Mouse (Mus musculus): Measurements from ENCODE around the gene Rfx4.

Gene Rfx4

DNA sequence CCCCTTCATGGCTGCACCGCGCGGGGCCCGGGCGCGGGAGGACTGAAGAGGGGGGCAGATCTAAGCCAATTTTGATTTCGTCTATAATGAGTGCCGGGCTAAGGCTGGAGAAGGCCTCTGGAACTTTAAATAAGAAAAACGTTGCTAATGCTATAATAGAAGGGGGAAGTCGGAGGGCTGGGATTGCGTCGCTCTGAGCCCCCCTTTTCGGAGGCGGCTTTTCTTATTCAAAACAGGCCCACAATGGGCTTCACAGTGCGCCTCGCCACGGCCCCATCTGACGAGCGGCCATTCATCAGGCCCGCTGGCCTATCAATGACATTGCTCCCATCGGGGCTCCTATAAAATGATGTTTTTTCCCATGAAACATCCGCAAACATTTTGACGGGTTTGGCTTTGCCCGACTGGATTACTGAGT lies at the start of gene Rfx4:
Gene Rfx4, plus strand, starts transcription at position 277 of the 418 bp plus-strand sequence.
- no peak for DNase-seq (ENCODE audit: low spot score)

- DNase-seq (ENCODE audit: low spot score) = no peak
These were observed 49.3 kb upstream of the Rfx4 start for GRCm38 (mm10) chr10:84706543-84706942.

GRCm38 (mm10) chr10:84707226-84707625 lies 48.6 kb upstream of the Rfx4 start:
- DNase-seq (ENCODE audit: low spot score) = no peak

DNA sequence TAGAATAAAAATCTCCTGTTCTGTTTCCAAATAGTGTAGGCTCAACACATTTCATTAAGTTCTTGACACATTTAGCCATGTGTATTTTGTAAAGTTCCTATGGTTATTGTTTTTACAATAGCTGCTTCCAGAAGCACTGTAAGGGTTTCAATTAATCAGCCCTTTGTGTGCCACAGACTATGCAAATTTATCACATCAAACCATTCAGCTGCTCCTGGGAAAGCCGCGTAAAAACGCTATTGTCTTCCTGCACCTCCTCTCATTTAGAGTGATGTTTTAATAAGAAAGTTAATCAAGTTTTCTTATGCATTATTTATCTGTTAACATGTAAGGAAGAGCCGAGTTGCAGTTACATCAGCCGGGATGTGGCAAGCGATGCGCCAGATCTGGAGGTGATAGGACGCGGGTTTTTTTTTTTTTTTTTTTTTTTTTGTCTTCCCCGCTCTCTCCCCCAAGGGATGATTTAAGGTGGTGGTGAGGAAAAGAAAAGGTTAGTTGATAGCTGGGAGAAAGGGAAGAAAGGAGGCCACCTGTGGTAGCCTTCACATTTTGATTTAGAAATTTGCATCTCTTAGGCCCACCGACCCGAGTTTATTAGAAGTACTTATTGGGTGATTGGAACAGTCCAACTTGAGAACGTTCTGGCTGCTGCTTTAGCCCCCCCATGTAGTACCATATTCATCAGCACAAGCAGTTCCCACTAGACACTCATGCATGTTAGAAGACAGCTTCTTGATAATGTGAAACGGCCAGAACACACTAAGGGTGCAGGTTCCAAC lies 47.9 kb upstream of the Rfx4 start:
- DNase-seq (ENCODE audit: low spot score) = no peak

DNA sequence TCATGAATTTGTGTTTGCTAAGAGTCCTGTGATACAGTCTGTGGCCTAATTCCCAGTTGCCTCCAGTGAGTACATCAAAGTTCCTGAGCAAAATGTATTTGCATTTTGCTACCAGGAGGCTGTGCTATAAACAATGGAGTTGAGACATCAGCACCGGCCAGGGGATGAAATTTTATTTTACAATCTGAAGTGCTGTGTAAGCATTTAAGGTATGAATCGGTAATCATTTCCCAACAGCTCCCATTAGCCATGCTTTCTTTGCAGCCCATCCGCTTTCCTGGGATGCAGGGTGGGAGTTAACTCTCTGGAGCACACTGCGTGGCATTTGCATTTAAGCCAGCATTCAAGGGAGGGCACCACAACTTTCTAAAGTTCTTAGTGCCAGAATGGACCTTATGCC lies 45.7 kb upstream of the Rfx4 start:
- peak; percentile 14 for DNase-seq (ENCODE audit: low spot score)

GRCm38 (mm10) chr10:84710827-84711226 lies 45.0 kb upstream of the Rfx4 start:
- DNase-seq (ENCODE audit: low spot score) = no peak

DNA sequence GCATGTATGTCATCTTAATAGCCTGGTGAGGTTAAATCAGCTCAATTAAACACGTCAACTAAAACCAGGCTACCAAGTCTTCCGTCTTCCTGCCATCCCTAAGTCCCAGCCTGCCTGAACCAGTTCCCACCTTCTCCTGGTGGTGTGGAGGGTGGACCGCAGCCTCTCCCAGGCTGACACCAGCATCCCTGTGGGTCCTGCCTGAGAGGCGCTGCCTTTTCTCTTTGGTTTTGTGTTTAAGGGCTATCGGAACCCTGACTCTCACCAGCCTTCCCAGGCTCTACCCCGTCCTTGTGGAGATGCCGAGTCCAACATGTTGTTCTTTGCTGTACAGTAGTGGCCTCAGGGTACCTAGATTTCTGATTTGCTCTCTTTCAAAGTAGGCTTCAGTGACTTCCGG lies 44.4 kb upstream of the Rfx4 start:
- no peak for DNase-seq (ENCODE audit: low spot score)

DNA sequence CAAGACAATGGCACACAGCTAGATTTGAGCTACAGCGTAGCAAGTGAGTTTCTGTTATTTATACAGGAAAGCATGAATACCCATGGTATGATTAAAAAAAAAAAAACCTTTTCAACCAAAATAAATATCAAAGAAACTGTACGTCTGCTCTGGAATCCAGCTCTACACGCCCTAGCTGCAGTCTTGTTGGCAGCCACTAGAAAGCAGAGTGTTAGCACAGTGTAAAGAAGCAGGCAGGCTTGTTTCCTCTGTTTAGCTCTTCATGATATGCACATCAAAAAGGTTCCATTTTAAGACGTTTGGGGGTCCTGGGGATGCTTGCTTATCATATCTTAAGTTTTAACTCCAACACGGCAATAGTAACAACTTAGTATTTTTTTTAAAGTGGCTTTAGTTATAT lies 43.9 kb upstream of the Rfx4 start:
- DNase-seq (ENCODE audit: low spot score) = no peak

DNA sequence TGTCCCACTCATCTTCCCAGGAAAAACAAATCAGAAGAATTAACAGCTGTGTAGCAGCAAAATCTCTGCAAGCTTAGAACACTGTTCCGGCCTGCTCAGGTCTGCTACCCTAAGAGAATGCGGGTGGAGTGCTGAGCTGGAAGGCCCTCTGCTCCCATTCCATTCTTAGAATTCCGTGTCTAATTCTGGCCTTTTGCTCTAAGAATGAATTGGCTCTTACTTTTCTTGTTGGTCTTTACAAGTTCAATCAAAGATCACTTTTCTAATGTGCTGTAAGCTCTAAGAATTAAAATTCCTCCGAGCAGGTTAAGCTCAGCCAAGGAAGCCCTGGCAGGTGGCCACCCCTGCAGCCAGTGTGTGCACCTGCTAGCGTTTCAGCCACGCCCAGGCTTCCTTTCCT lies 43.3 kb upstream of the Rfx4 start:
- DNase-seq (ENCODE audit: low spot score) = no peak

- DNase-seq (ENCODE audit: low spot score) = no peak
These were observed 42.8 kb upstream of the Rfx4 start for GRCm38 (mm10) chr10:84713043-84713442.

- no peak for DNase-seq (ENCODE audit: low spot score)
These were observed 40.2 kb upstream of the Rfx4 start for GRCm38 (mm10) chr10:84715639-84716038.

DNA sequence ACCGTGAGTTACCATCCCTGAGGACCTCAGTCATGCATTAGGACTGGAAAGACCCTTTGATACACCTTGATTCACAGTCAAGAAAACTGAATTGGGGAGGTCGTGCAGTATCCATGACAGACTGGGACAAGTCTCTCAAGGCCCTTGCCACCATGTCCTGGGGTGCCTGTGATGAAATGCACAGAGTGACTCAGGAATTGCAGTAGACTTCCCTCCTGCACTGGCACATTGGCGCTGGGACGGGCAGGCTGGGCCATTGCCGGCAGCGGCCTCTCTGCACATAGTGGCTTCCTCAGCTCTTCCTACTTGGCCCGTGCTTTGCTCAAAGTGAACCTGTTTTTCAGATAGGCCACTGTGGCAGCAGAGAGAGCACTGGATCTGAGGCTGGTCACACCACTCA lies 39.3 kb upstream of the Rfx4 start:
- DNase-seq (ENCODE audit: low spot score) = no peak

- no peak for DNase-seq (ENCODE audit: low spot score)
These were observed 33.2 kb upstream of the Rfx4 start for GRCm38 (mm10) chr10:84722711-84723110.

DNA sequence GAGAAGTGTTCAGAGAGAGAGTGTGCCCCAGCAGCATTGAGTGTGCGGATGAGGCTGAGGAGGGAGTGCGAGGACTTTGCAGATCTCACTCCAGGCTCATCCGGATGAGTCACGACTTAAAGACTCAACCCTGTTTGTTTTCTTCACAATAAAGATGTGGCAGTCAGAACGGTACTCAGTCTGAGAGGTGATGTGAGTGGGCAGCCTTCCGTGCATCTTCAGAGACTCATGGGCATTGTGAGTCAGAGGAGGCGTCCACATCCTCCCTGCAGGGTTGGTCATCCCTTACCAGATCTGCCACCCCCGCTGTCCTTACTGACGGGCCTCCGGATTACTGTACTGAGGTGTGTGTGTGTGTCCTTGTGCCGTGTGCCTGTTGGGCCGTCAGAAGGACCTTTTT lies 28.9 kb upstream of the Rfx4 start:
- no peak for DNase-seq (ENCODE audit: low spot score)

- no peak for DNase-seq (ENCODE audit: low spot score)
These were observed 28.1 kb upstream of the Rfx4 start for GRCm38 (mm10) chr10:84727760-84728159.

- DNase-seq (ENCODE audit: low spot score) = no peak
These were observed 25.8 kb upstream of the Rfx4 start for GRCm38 (mm10) chr10:84730078-84730477.

GRCm38 (mm10) chr10:84730956-84731355 lies 24.9 kb upstream of the Rfx4 start:
- no peak for DNase-seq (ENCODE audit: low spot score)

DNA sequence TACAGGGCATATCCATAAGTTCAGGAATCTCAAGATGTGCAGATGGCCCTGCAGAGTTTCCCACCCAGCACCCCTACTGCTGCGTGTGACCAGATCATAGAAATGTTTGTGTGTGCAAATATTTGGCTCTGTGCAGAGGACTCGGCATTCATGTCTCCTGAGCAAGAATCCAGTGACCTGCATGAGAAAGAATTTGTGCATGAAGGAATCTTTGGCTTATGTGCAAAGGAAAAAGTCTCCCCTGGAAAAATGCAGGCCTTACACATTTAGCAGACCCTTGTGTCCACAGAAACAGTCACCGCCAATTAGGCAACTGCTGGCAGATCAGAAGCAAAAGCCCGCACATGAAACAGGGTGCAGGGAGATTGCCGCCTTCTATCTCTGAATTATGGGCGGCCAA lies 22.4 kb upstream of the Rfx4 start:
- no peak for DNase-seq (ENCODE audit: low spot score)

- no peak for DNase-seq (ENCODE audit: low spot score)
These were observed 744 bp upstream of the Rfx4 start for GRCm38 (mm10) chr10:84754851-84755785.

GRCm38 (mm10) chr10:84756435-84757095 lies 703 bp downstream of the Rfx4 start:
- DNase-seq (ENCODE audit: low spot score) = no peak

- no peak for DNase-seq (ENCODE audit: low spot score)
These were observed 1.8 kb downstream of the Rfx4 start for GRCm38 (mm10) chr10:84757426-84758199.

DNA sequence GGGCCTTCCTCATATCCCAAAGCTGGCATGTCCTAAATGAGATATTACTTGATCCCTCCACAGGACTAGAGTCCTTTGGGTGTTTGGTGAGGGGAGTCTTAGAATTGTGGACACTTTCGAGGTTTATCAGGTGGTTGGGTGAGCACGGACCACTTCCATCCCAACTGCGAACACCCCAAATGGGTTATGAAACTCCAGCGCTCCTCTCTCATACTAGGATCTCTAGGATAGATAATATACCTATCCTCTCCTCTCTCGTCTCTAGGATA lies 2.3 kb downstream of the Rfx4 start:
- no peak for DNase-seq (ENCODE audit: low spot score)
